Mouse (Mus musculus) intestine, embryonic 15.5 days (tissue): Measurements from ENCODE around the gene Apopt1. TPM values are rescaled to one million over a fixed set of nuclear protein-coding genes. Genes with fewer than 3 reads are reported as not detected.

Experiments
- ATAC-seq: fragments of 200-750 bp; cut with Nextera tagmentation; 2 replicates; pipeline ENCODE4 v1.8.0; 2017; ENCODE audit warnings: moderate TSS enrichment, moderate library complexity
- H3K27ac ChIP-seq: fragments of 300-500 bp; sonication (generic); 2 replicates; pipeline ENCODE4 v1.5.1; 2015; ENCODE audit warnings: mild to moderate bottlenecking, inconsistent platforms
- H3K27me3 ChIP-seq: fragments of 300-500 bp; sonication (generic); replicated peaks from 2 replicates; pipeline ENCODE4 v1.6.1; 2015; ENCODE audit warnings: inconsistent platforms
- H3K36me3 ChIP-seq: fragments of 300-500 bp; sonication (generic); 2 replicates; pipeline ENCODE4 v1.6.1; 2015; ENCODE audit warnings: inconsistent platforms
- H3K4me1 ChIP-seq: fragments of 300-500 bp; sonication (generic); replicated peaks from 2 replicates; pipeline ENCODE4 v1.6.1; 2015; ENCODE audit warnings: inconsistent platforms
- H3K4me2 ChIP-seq: fragments of 300-500 bp; sonication (generic); replicated peaks from 2 replicates; pipeline ENCODE4 v1.6.1; 2015; ENCODE audit warnings: mild to moderate bottlenecking, inconsistent platforms
- H3K4me3 ChIP-seq: fragments of 300-500 bp; sonication (generic); replicated peaks from 2 replicates; pipeline ENCODE4 v1.5.1; 2015; ENCODE audit warnings: inconsistent platforms
- H3K9ac ChIP-seq: fragments of 300-500 bp; sonication (generic); 2 replicates; pipeline ENCODE4 v1.6.1; 2015; ENCODE audit warnings: inconsistent platforms
- H3K9me3 ChIP-seq: fragments of 300-500 bp; sonication (generic); 2 replicates; pipeline ENCODE4 v1.6.1; 2016; ENCODE audit warnings: inconsistent platforms
- WGBS: fragments of 180-500 bp; shearing (Covaris S2); methylation state at CpG from one replicate; pipeline ENCODE4 v1.1.7; 2015; 5-methylcytosine and 5-hydroxymethylcytosine counted together
- polyA plus RNA-seq: library from polyadenylated mRNA; unstranded; fragments of >200 nt; fragmentation: Nextera tagmentation; extraction: Ambion mirVana; gene quantifications from 2 replicates; pipeline ENCODE4 v1.2.1, GENCODE M21; 2015

The Apopt1 gene
- polyA plus RNA-seq, 1 experiment from 2014 or later, result 51.8 TPM

DNA sequence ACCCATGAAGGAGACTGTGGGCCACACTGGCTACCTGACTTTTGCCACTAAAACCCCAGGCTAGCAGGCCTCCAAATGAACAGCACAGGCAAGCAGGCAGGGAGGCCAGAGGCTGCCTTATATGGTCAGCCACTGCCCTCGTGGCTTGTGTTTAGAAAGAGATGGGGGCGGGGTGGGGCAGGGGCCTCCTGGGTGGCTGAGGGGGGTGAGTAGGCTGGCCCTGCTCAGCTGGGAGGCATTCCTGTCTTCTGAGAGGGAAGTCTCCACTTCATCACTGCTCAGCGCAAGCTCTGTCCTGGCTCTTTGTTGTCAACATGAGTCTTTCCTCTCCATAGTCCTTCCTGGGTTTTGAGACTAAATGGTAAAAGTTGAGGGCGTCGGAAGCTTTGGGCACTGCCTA is 30.3 kb upstream of the Apopt1 start:
- peak overlapping the region; percentile 3; the same call in 1 of the 2 replicates for H3K9ac ChIP-seq
- no peaks in the 10 kb centered on the region for H3K27me3 ChIP-seq
- peak overlapping the region; percentile 71 for H3K27ac ChIP-seq
- H3K36me3 ChIP-seq, result no peaks in the 10 kb centered on the region; the same call in 1 of the 2 replicates
- H3K4me3 ChIP-seq, result no peak overlapping the region
- peaks cover 44% of the 10 kb centered on the region for H3K4me1 ChIP-seq
- H3K9me3 ChIP-seq, result no peaks in the 10 kb centered on the region
- 40% methylated on average over 5 of the region's 5 CpGs for WGBS
- peak; percentile 27 for ATAC-seq
- no peak overlapping the region for H3K4me2 ChIP-seq

DNA sequence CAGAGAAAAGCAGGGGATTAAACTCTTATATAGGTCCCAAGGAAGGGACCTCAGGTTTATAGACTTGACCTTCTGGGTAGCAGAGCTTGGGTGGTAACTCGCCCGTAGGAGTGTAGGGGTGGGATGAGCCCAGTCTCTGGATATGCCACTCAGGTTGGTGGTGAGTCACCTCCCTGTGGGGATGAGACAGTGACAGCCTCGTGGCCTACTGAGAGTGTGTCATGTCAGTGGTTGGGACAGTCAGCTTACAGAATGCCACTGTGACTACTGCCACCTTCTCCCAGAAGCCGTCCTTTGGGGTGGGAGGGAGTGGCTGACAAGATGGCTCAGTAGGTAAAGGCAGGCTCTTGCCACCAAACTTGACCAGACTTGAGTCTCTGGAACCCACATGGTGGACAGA is 26.7 kb upstream of the Apopt1 start:
- no peaks in the 10 kb centered on the region for H3K36me3 ChIP-seq
- H3K27me3 ChIP-seq, result no peaks in the 10 kb centered on the region
- no peak overlapping the region for H3K4me2 ChIP-seq
- no peak overlapping the region for H3K9ac ChIP-seq
- peak overlapping the region; percentile 67; the same call in 1 of the 2 replicates for H3K27ac ChIP-seq
- H3K9me3 ChIP-seq, result no peaks in the 10 kb centered on the region
- ATAC-seq, result no peak
- H3K4me1 ChIP-seq, result peaks cover 41% of the 10 kb centered on the region
- H3K4me3 ChIP-seq, result no peak overlapping the region
- 79% methylated on average over 4 of the region's 4 CpGs for WGBS

DNA sequence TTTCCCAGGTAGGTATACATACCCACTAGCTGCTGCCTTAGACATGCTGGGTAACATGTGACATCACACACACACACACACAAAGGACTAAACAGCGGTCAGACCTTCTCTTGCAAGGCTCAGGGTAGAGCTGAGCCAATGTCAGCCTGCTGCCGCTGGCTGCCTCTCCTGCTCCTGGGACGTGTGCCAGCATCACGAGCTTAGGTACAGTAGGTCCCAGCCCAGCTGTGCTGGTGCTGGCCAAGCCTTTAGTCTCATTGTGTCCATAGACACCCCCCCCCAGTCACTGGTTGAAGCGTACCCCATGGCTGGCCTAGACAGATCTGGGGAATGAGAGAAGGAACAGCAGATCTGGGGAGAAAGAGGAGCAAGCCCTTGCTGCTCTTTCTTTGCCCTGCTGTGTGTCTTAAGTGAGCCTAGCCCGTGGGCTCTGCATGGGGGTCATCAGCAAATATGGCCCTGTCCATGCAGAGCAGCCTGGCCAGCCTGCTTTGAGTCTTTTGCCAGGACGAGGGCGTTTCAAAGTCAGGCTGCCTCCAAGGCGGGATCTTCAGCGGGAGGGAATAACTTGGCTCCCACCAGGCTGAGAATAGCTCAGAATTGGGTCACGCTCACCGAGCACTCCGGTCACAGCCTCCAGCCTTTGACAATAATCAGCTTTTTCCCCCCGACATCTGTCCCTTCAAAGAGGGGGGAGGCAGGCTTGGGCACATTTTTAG is 25.6 kb upstream of the Apopt1 start:
- peak; percentile 64 for ATAC-seq
- H3K4me3 ChIP-seq, result no peak overlapping the region
- H3K9ac ChIP-seq, result no peak overlapping the region
- peaks cover 46% of the 10 kb centered on the region for H3K4me1 ChIP-seq
- peak overlapping the region; percentile 67 for H3K27ac ChIP-seq
- H3K36me3 ChIP-seq, result no peaks in the 10 kb centered on the region
- WGBS, result 32% methylated on average over 14 of the region's 14 CpGs
- 0 out of 2 replicates have a peak overlapping the region, but pooled peaks have one; percentile 11 for H3K4me2 ChIP-seq
- no peaks in the 10 kb centered on the region for H3K9me3 ChIP-seq
- no peaks in the 10 kb centered on the region for H3K27me3 ChIP-seq

DNA sequence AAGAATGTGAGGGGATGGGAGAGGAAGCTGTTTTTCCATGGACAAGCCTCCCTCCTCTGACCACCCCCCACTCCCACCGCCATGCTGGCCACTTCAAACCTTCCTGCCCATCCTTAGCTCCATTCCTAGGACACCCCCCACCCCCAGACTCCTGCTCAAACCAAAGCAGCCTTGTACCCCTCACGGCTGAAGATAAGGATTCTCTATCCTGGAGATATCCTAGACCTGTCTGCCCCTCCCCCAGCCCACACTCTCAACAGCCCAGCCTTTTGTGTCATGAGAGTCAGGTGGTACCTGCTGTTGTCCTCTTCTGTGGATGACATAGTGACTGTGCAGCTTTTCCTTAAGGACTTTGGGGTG is 25.0 kb upstream of the Apopt1 start:
- Histone ChIP-seq H3K4me2 (no peak overlapping the region), H3K4me3 (no peak overlapping the region), H3K4me1 (peaks cover 48% of the 10 kb centered on the region), H3K27ac (peak overlapping the region; percentile 67; the same call in 1 of the 2 replicates), H3K27me3 (no peaks in the 10 kb centered on the region), H3K9me3 (no peaks in the 10 kb centered on the region), H3K9ac (no peak overlapping the region), H3K36me3 (no peaks in the 10 kb centered on the region)
- ATAC-seq, result no peak
- WGBS, result 39% methylated on average over 2 of the region's 2 CpGs

DNA sequence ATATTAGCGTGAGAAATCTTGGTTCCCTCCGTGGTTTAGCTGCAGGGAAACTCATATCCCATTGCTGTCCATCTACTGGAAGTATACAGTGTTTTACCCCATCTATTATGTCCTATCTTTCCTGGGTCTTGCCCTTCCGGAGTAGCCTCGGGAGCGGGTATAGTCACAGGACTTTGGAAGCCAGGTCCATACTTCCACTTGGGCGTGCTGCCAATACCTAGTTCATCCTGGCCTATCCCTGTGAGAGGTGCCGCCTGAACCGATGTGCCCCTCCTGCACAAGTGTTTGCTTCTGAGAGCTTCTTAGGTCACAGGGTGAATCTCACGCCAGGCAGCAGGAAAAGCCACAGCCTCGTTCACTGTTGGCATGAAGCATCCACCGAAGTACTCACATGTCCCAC is 23.6 kb upstream of the Apopt1 start:
- Histone ChIP-seq H3K4me2 (no peak overlapping the region), H3K36me3 (no peaks in the 10 kb centered on the region), H3K27ac (no peak overlapping the region), H3K27me3 (no peaks in the 10 kb centered on the region), H3K9me3 (no peaks in the 10 kb centered on the region), H3K4me1 (peaks cover 60% of the 10 kb centered on the region), H3K9ac (no peak overlapping the region), H3K4me3 (no peak overlapping the region)
- WGBS, result 68% methylated on average over 11 of the region's 11 CpGs
- ATAC-seq, result no peak

DNA sequence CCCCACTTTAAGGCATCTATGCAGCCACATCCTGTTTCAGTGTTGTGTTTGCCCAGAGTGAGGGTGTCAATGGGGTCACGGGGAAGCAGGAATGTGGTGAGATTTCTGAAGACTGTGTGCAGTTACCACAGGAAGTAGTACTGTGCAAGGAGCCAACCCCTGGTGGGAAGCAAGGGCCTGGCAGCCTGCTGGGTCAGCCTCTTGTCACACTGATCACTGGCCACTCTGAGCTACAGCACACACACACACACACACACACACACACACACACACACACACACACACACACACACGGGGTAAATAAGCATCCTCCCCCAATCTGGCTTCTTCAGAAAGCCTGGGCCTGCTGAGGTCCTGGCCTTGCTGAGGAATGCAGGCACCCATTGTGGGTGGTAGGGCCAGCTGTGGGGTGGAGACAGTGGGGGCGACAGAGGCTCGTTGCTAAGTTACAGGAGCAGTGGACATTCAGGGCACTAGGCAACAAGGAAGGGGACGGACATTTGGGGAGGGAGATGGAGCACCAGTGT is 21.7 kb upstream of the Apopt1 start:
- H3K9me3 ChIP-seq, result no peaks in the 10 kb centered on the region
- no peak overlapping the region for H3K4me3 ChIP-seq
- 21% methylated on average over 5 of the region's 5 CpGs for WGBS
- no peak overlapping the region for H3K9ac ChIP-seq
- no peak for ATAC-seq
- no peaks in the 10 kb centered on the region for H3K36me3 ChIP-seq
- H3K27ac ChIP-seq, result peak overlapping the region; percentile 79; the same call in 1 of the 2 replicates
- H3K27me3 ChIP-seq, result no peaks in the 10 kb centered on the region
- no peak overlapping the region for H3K4me2 ChIP-seq
- peaks cover 71% of the 10 kb centered on the region for H3K4me1 ChIP-seq

DNA sequence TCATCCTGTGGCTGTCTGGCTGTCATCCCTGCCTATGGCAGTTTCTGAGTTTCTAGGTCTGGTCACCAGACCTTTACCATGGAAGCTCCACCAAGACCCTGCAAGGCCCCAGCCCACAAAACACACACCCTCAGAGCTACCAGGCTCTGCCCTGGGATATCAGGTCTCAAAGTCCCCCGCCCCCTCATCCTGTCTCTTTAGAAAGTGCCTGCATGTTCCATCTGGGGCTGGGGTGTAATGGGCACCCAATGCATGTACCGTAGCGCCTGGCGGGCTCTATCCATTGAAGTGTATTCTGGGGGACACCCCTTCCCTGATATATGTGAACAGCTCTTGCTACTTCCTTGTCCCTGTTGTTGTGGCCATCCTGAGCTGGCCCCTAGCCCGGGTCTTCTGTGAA is 20.2 kb upstream of the Apopt1 start:
- peak overlapping the region; percentile 79 for H3K27ac ChIP-seq
- H3K27me3 ChIP-seq, result no peaks in the 10 kb centered on the region
- H3K4me3 ChIP-seq, result no peak overlapping the region
- H3K4me1 ChIP-seq, result peaks cover 61% of the 10 kb centered on the region
- H3K9ac ChIP-seq, result no peak overlapping the region; the same call in 1 of the 2 replicates
- 83% methylated on average over 5 of the region's 5 CpGs for WGBS
- no peak overlapping the region for H3K4me2 ChIP-seq
- no peak for ATAC-seq
- no peaks in the 10 kb centered on the region for H3K9me3 ChIP-seq
- no peaks in the 10 kb centered on the region for H3K36me3 ChIP-seq

DNA sequence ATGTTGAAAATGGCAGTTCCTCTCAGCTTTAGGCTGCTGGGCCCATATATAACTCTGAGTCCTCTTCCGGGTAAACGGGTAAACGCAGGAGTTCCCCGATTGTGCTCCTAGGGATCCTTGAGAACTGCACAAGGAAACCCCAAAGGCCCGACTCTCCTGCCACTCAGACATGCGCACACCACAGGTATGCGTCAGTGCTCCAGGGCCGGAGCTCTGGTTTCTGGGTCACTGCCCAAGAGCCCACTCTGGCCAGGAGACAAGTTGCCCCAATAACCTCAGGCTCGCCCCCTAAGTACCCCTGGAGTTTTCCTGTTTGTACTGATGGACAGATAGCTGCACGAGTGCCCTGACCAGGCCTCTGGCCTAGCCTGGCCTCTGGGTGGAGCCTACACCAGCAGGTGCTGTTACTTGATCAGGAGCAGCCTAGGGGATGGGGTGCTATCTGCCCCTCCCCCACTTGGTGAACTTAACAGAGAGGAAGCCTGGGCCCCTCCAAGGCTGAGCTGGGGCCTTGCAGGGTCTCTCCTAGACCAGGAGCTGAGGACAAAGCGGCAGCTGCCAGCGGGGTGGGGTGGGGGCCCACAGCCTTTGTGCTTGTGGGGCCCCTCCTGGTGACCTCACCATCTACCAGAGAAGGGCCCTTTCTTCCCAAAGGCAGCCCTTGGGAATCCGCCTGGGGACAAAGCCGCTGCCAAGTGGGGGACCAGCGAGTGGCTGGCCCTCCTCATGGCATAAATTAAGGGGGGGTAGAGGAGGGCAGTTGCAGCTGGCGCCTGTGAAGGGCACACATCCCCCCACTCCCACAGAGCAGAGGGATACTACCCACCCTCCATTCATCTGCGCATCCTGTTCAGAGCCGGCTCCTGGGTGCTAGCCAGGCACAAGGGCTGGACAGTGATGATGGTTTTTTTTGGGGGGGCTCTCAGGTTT is 19.5 kb upstream of the Apopt1 start:
- peak overlapping the region; percentile 11 for H3K9ac ChIP-seq
- no peaks in the 10 kb centered on the region for H3K27me3 ChIP-seq
- H3K4me1 ChIP-seq, result peaks cover 57% of the 10 kb centered on the region
- H3K4me3 ChIP-seq, result no peak overlapping the region
- H3K9me3 ChIP-seq, result no peaks in the 10 kb centered on the region
- peak; percentile 21 for ATAC-seq
- peak overlapping the region; percentile 79 for H3K27ac ChIP-seq
- H3K4me2 ChIP-seq, result peak overlapping the region; percentile 42
- no peaks in the 10 kb centered on the region for H3K36me3 ChIP-seq
- WGBS, result 50% methylated on average over 18 of the region's 18 CpGs

DNA sequence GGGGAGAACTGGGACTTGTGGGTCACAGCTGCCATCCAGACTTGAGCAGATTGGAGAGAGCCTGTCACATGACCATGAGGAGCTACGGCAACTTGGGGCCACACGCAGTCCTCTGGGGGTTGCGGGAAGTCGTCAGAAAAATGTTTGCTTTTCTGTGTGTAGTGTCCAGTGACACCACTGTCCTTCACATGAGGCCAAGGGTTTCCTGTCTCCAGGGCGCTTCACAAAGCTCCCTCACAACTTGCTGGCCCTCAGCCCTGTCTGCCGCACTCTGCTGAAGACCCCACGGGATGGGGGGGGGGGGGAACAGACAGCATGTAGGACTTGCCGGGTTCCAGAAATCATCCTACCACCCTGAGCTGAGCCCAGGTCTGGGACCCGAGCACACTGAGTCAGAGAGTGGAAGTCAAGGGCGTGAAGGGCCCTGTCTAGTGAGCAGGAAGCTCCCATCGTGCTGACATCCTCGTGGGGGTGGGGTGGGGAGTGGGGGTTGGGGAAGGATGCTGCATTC is 18.7 kb upstream of the Apopt1 start:
- Histone ChIP-seq H3K9ac (peak overlapping the region; percentile 11), H3K4me3 (no peak overlapping the region), H3K27ac (peak overlapping the region; percentile 79), H3K4me1 (peaks cover 57% of the 10 kb centered on the region), H3K27me3 (no peaks in the 10 kb centered on the region), H3K36me3 (no peaks in the 10 kb centered on the region), H3K4me2 (peak overlapping the region; percentile 42), H3K9me3 (no peaks in the 10 kb centered on the region)
- 17% methylated on average over 12 of the region's 12 CpGs for WGBS
- ATAC-seq, result peak; percentile 4; the same call in 1 of the 2 replicates

DNA sequence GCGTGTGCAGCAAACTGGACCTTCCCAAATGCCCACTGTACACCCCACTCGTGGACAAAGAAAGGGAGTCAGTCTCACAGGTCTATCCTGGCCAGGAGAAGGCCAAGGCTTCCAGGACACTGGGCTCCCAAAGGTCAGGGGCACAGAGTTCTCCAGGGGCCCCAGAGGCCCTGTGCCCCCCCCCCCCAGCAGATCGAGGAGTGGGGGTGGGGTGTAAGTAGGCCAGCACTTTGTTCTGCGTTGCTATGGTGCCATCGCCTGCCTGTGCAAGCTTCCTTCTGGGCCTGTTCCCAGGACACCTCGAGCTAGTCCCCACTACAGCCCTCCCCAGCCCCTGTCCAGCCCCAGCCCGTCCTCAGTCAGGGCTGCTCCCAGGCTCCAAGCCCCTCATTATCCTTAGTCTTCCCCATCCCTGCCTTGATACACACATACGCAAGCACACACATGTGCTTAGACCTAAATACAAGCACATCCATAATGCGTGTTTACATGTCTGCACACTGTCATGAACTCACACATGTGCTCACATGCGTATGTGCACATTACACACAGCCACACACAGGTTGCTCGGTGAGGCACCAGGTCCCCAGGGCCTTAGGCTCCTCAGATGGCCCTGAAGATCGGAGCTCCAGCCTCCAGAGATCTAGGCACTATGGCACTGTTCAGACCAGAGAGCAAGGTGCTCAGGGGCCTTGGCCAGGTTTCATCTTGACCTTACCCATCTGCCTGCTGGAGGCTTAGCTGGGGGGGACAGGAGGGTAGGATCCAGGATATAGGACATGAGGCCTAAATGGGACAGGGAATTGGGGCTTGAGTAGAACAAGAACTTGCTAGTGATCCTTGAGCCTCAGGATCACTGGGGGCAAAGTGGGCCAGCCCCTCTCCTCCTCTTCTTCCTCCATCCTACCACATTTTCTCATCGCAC is 17.9 kb upstream of the Apopt1 start:
- Histone ChIP-seq H3K9me3 (no peaks in the 10 kb centered on the region), H3K4me2 (no peak overlapping the region), H3K9ac (peak overlapping the region; percentile 34; the same call in 1 of the 2 replicates), H3K27me3 (no peaks in the 10 kb centered on the region), H3K27ac (peak overlapping the region; percentile 79; the same call in 1 of the 2 replicates), H3K4me1 (peaks cover 54% of the 10 kb centered on the region), H3K36me3 (no peaks in the 10 kb centered on the region), H3K4me3 (no peak overlapping the region)
- ATAC-seq, result no peak
- 64% methylated on average over 12 of the region's 13 CpGs for WGBS

DNA sequence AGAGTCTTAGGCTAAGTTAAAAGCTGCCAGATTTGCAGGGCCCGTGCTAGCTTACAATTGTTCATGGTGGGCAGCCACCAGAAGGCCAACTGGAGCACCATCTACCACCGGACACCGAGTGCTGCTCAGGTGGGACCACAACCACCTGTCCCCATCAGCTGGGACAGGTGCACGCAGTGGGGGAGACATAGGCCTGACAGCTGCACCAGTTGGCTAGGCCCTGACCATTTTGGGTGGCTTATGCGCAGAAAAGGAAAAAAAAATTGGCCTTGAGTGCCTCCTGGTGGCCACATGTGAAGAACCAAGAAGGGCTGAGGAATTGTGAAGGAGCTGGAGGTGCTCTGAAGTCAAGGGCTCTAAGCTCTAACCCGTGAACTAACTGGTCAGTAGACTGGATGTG is 16.8 kb upstream of the Apopt1 start:
- peak; percentile 10; the same call in 1 of the 2 replicates for ATAC-seq
- WGBS, result 39% methylated on average over 6 of the region's 6 CpGs
- H3K9ac ChIP-seq, result 0 out of 2 replicates have a peak overlapping the region, but pooled peaks have one; percentile 8
- no peaks in the 10 kb centered on the region for H3K36me3 ChIP-seq
- no peak overlapping the region for H3K4me2 ChIP-seq
- no peaks in the 10 kb centered on the region for H3K9me3 ChIP-seq
- H3K27ac ChIP-seq, result peak overlapping the region; percentile 27; the same call in 1 of the 2 replicates
- peaks cover 48% of the 10 kb centered on the region for H3K4me1 ChIP-seq
- H3K27me3 ChIP-seq, result no peaks in the 10 kb centered on the region
- no peak overlapping the region for H3K4me3 ChIP-seq
